Mouse (Mus musculus): ENCODE measurements around the gene Ehbp1.

Ehbp1 gene

DNA sequence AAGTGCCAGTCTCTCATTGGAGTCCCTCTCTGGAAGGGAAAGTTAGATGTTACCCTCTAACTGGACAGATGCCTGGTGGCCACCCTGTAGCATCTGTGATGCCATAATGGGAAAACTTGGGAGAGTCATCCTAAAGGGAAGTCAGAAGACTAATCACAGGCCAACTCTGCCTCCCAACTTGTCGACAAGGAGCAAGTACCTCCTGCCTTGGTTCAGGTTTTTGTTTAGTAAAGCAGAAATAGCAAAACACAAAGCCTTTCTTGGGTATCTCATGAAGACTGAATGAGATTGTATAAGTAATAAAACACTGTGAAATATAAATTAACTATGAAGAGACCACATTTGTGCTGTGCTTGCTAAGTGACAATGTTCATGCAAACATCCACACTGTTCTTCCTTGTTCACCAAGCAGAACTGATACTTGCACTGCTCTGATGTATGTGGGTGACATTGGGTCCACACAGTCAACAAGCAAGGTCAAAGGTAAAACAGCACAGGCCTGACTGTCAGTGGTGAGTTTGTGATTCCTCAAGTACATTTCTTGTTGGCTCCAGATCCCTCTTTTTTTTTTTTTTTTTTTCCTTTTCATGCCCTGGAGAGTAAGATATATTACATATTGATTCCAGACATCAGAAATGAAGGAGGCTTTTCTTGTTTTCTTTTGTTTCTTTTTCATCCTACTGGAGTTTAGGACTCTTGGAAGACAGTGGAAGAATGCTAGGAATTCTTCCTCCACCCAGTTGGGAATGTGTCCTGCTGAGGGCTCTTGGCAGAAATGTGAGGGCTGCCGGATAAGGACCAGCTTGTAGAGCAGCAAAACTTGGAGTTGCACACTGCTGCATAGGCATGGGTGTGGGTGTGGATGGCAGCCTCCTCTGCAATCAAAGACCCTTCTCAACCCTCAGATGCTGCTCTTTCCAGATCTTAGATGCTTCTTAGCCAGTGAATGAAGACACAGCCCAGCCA, at the start of gene Ehbp1:
Gene Ehbp1, minus strand, starts transcription at position 51 of the 966 bp plus-strand sequence.
- peak; percentile 49 for DNase-seq (ENCODE audit: low read depth)

GRCm38 (mm10) chr11:22387472-22388098, 45.5 kb upstream of the Ehbp1 start:
- peak; percentile 87 for DNase-seq (ENCODE audit: low read depth)

GRCm38 (mm10) chr11:22383532-22383931, 41.4 kb upstream of the Ehbp1 start:
- peak; percentile 64 for DNase-seq (ENCODE audit: low read depth)

GRCm38 (mm10) chr11:22374811-22375210, 32.7 kb upstream of the Ehbp1 start:
- DNase-seq (ENCODE audit: low read depth) = no peak

GRCm38 (mm10) chr11:22373290-22373674, 31.2 kb upstream of the Ehbp1 start:
- DNase-seq (ENCODE audit: low read depth) = no peak

GRCm38 (mm10) chr11:22372609-22373289, 30.7 kb upstream of the Ehbp1 start:
- no peak for DNase-seq (ENCODE audit: low read depth)

DNA sequence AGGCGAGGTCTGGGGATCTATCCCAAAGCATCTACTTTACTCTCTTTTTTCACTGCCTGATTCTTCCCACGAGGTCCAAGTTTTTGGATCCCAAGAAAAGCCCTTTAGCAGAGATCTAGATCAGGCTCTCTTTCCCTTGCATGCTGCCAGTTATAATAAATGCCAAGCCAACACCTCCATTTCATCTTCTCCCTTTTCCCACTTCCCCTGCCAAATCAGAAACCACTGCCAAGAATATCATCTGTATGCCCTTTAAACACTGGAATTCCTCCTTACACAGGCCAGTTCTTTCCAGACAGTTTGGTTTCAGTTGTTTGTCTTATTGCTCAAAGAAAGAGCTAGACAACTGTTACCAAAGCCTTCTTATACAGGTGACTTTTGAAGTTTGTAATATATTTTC, 27.7 kb upstream of the Ehbp1 start:
- peak; percentile 34 for DNase-seq (ENCODE audit: low read depth)

GRCm38 (mm10) chr11:22368621-22369020, 26.5 kb upstream of the Ehbp1 start:
- DNase-seq (ENCODE audit: low read depth) = no peak

GRCm38 (mm10) chr11:22366486-22366885, 24.4 kb upstream of the Ehbp1 start:
- peak; percentile 63 for DNase-seq (ENCODE audit: low read depth)

DNA sequence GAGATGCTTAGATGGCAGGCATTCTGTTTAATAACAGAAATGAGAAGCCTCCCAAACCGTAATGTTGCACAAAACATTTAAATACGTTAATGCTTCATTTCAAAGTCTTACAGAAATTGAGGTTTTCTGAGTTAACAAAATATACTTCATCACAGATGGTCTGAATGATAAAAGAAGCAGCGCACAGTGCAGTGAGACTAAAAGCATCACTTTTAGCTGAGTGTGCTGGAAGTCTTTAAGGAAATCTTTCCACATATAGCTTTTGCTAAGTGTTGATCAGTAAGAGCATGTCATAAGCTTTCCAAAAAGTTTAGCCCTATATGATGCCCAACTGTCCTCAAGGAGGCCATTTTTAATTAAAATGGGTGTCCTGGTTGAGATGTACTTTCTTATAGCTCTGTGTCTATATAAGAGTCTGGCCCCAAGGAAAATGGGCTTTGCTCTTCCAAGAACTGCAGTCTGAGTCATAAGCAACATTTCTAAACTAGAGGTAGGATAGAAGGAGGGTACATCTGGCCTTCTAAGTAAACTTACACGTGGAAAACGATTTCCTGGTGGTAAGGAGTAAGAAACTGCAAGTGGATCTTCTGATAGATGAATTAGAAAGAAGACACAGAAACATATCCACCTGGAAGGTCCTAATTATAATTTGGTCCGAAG, 12.0 kb upstream of the Ehbp1 start:
- no peak for DNase-seq (ENCODE audit: low read depth)

DNA sequence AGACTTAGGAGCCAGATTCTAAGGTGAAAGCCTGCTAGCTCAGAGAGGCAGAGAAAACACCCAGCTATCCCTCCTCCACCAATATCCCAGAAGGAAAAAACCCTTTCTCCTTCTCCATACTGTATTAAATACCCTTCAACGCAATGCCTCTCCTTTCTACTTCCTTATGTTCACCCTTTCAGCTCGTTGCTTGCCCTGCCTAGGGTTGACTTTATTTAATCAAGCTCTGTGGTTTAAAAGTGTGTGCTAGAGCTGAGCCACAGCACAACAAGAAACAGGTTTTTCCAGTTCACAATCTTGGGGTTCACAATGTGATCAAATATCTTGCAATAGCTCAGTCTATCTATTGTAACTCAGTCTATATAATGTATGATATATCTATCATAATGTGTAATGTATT, 7.9 kb upstream of the Ehbp1 start:
- no peak for DNase-seq (ENCODE audit: low read depth)

GRCm38 (mm10) chr11:22348536-22348910, 6.4 kb upstream of the Ehbp1 start:
- DNase-seq (ENCODE audit: low read depth) = no peak

GRCm38 (mm10) chr11:22347651-22348535, 5.8 kb upstream of the Ehbp1 start:
- peak; percentile 69 for DNase-seq (ENCODE audit: low read depth)

DNA sequence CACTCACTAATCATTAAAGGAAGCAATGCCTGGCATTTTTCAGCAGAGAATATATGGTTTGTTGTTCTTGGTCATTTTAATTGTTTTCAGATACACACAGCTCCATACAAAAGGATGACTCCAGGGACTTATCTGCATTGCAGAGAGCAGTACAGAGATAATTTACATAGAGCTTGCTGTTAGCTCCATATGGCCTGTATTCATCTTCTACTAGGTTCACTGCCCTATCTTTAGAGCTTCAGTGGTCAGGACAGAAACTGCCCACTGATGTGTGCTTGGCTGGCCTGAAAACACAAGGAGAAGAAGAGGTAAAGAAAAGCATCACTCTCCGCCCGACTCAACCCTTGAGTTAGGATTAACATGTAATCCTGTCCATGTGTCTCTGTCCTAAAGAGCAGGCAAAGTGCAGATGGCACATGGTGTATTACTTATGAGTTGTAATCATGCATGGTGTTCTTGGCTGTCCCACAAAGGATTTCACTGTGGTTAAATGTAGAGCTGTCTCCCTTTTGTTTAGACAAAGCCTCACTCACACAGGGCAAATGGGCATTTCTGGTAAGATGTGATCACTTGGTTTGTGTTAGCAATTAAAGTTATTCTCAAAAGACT, 14.7 kb downstream of the Ehbp1 start:
- no peak for DNase-seq (ENCODE audit: low read depth)

DNA sequence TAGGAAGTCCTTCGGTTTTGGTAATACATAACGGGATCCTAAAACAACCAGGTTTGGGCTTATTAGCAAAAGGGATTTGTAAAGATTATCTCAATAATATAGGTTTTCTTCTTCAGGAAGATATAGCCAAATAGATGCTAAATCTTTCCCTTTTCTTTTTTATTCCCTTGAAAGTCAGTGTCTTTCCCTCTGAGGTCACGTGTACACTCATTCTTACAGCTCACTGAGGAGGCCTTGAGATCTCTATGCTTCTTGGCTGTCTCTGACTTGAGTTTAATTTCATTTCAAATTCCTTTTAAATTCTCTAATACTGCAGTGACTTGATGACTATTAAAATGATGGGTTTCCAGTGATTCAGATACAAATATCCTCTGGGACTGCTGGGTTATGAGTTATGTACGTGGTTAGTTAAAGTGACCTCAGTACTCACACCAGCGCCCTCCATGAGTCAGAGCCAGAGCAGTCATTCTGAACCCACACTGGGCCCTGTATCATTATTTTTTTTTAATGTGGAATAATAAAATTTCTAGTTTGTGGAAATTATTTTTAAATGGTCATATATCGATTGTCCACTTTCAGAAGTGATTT, 24.2 kb downstream of the Ehbp1 start:
- DNase-seq (ENCODE audit: low read depth) = peak; percentile 82

DNA sequence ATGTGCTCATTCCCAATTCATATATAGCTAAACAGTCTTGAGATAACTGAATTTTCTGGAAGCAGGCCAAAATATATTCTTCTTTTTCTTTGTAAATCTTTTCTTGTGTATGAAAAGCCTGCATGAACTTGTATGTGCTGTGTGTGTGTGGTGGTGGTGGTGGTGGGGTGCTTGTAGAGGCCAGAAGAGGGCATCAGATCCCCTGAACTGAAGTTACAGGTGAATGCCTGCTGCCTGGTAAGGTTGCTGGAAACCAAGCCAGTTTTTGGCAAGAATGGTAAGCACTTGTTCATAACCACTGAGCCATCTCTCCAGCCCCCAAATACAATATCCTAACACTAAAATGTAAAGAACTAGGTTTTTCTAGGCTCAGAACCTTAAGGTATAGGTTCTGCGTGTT, 26.3 kb downstream of the Ehbp1 start:
- no peak for DNase-seq (ENCODE audit: low read depth)

DNA sequence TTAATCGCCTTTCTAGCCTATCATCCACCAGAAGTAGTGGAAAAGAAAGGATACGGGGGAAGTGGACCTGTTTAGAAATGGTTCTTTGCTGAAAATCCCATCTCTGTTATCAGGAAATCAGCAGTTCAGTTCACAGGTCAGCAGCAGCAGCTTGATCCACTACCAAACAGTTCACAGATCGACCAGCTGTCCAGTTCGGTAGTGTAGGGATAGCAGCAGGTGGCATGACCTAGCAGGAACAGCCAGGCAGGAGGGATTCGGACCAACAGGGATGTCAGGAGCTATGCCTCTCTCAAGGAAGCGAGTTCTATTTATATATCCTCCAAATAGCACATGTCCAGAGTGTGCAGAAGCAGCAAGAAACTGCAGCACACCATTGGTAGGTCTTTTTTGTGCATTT, 40.9 kb downstream of the Ehbp1 start:
- no peak for DNase-seq (ENCODE audit: low read depth)

- no peak for DNase-seq (ENCODE audit: low read depth)
Measured at GRCm38 (mm10) chr11:22289164-22289563, 52.9 kb downstream of the Ehbp1 start.

DNA sequence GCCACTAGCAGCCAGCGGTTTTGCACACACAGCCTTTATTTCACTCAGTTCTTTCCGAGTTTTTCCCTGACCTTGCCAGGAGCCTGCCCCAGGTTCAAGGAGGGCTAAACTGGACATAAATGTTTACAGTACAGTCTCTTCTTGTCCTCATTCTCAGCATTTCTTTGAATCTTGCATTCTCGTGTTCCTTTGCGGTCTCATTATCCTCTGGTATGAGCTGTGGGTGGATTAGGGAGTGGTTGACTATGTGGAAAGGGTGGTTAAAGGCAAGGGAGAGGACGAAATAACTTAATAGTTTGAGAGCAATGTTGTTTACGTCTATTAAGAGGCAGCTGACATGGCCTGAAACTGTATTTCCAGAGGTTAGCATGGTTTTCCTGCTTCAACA, 54.6 kb downstream of the Ehbp1 start:
- no peak for DNase-seq (ENCODE audit: low read depth)

DNA sequence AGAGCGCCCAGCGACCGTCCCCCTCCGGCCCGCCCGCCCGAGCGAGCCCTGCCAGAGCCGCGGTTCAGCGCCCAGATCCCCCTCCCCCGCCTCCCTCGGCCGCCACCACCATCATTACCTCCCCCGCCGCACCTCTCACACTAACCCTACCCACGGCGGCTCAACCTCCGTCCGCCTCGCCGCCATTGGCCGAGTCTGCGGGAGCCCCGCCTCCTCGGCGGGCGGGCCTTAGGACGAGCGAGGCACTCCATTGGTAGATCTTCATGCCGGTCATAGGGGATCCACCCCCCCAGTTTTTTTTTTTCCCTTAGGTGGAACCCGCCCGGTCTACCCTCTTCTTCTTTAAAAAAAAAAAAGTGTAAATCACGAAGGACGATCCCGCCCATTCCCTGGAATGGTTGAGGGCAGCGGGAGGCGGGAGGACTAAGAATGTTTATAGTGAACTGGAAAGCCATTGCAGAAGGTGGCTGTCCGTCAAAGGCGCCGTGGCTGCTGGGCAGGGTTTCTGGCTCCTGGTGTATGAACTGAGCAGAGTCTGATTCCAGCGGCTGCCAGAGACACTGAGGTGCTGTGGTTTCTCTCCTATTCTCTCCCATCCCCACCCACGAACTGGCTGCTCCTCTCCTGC, 55.1 kb downstream of the Ehbp1 start:
- DNase-seq (ENCODE audit: low read depth) = peak; percentile 98
